Mouse (Mus musculus) lung, postnatal 0 days (tissue): ENCODE measurements around the gene Slc22a18. TPM values are rescaled to one million over a fixed set of nuclear protein-coding genes. Genes with fewer than 3 reads are reported as not detected.
A peak's percentile ranks its signal among the peaks of the same experiment; 100 is the strongest.

Experiments used
- ATAC-seq: fragments of 200-750 bp; cut with Nextera tagmentation; 2 replicates; pipeline ENCODE4 v1.8.0; 2017; ENCODE audit warnings: moderate library complexity
- DNase-seq: peaks from one replicate; pipeline ENCODE4 v3.0.0-alpha.2; 2016; ENCODE audit warnings: low spot score
- H3K27ac ChIP-seq: fragments of 300-500 bp; sonication (generic); 2 replicates; pipeline ENCODE4 v1.5.1; 2014; ENCODE audit warnings: antibody characterized with exemption, mild to moderate bottlenecking, low read length, mixed read lengths
- H3K27me3 ChIP-seq: fragments of 300-500 bp; sonication (generic); replicated peaks from 2 replicates; pipeline ENCODE4 v1.6.1; 2014; ENCODE audit warnings: low read length, mixed read lengths; ENCODE audit not compliant: insufficient read depth
- H3K36me3 ChIP-seq: fragments of 300-500 bp; sonication (generic); 2 replicates; pipeline ENCODE4 v1.6.1; 2014; ENCODE audit warnings: low read length, mixed read lengths; ENCODE audit not compliant: insufficient read depth
- H3K4me1 ChIP-seq: fragments of 300-500 bp; sonication (generic); 2 replicates; pipeline ENCODE4 v1.6.1; 2014; ENCODE audit warnings: antibody characterized with exemption, low read depth, low read length, mixed read lengths; ENCODE audit not compliant: insufficient read depth
- H3K4me2 ChIP-seq: fragments of 300-500 bp; sonication (generic); replicated peaks from 2 replicates; pipeline ENCODE4 v1.6.1; 2014; ENCODE audit warnings: low read depth, mild to moderate bottlenecking, low read length, moderate library complexity, mixed read lengths
- H3K4me3 ChIP-seq: fragments of 300-500 bp; sonication (generic); 2 replicates; pipeline ENCODE4 v1.5.1; 2014; ENCODE audit warnings: low read depth, low read length
- H3K9ac ChIP-seq: fragments of 300-500 bp; sonication (generic); replicated peaks from 2 replicates; pipeline ENCODE4 v1.6.1; 2014; ENCODE audit warnings: low read depth, mild to moderate bottlenecking
- H3K9me3 ChIP-seq: fragments of 300-500 bp; sonication (generic); 2 replicates; pipeline ENCODE4 v1.6.1; 2016; ENCODE audit warnings: low read length, mixed read lengths
- CTCF ChIP-seq: IDR thresholded peaks from 2 replicates; pipeline ENCODE4 v1.5.1; 2016; ENCODE audit warnings: antibody characterized with exemption, mild to moderate bottlenecking
- EP300 ChIP-seq: IDR thresholded peaks from 2 replicates; pipeline ENCODE4 v1.6.1; 2016; ENCODE audit warnings: antibody characterized with exemption, mild to moderate bottlenecking, control low read depth
- WGBS: fragments of 180-500 bp; shearing (Covaris S2); extraction: QIAGEN DNeasy Blood & Tissue Kit; methylation state at CpG from one replicate; pipeline ENCODE4 v1.1.7; 2014; 5-methylcytosine and 5-hydroxymethylcytosine counted together
- polyA plus RNA-seq: library from polyadenylated mRNA; unstranded; fragments of >200 nt; fragmentation: Nextera tagmentation; extraction: Ambion mirVana; gene quantifications from 2 replicates; pipeline ENCODE4 v1.2.1, GENCODE M21; 2015

The Slc22a18 gene
- polyA plus RNA-seq, 1 experiment from 2014 or later, result 4.4 TPM

DNA sequence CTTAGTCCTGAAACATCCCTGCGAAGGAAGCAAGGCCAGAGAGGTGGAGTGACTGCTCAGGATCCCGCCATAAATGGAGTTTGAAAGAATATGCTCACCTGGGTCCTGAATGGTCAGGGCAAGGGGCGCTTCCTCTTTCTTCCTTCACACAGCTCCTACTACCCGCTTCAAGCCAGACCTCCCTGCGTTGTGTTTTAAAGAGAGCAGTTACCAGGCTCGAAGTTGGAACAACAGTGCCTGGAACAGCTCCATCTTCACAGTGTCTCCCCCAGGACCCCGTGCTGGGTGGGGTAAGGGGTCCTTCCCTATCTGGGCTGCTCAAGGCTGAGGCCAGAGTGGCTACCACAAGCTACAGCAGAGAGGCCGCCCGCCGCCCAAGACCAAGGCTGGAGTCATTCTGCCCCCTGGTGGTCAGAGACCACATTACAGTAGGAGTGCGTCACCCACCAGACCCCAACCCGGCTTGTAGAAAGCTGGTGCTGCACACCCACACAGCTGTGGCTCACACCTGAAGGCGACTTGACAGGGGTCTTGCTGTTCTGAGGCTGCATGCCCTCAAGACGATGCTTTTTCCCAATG is 7.3 kb upstream of the Slc22a18 start:
- DNase-seq, result peak; percentile 73
- WGBS, result 34% methylated on average over 14 of the region's 14 CpGs

GRCm38 (mm10) chr7:143467714-143468113 is 5.8 kb upstream of the Slc22a18 start:
- H3K36me3 ChIP-seq, result no peaks in the 10 kb centered on the region
- no peaks in the 10 kb centered on the region for H3K27me3 ChIP-seq
- peaks cover 3% of the 10 kb centered on the region; the same call in 1 of the 2 replicates for H3K4me1 ChIP-seq
- no peak for ATAC-seq
- WGBS, result 20% methylated on average over 6 of the region's 6 CpGs
- H3K9me3 ChIP-seq, result no peaks in the 10 kb centered on the region
- no peak for TF ChIP-seq EP300
- TF ChIP-seq CTCF, result no peak
- no peak overlapping the region for H3K9ac ChIP-seq
- no peak overlapping the region for H3K27ac ChIP-seq
- DNase-seq, result no peak
- no peak overlapping the region for H3K4me3 ChIP-seq
- H3K4me2 ChIP-seq, result no peak overlapping the region

More for the DNA sequence above, 7.3 kb upstream of the Slc22a18 start:
- H3K36me3 ChIP-seq, result no peaks in the 10 kb centered on the region
- H3K9ac ChIP-seq, result no peak overlapping the region
- no peak overlapping the region for H3K4me2 ChIP-seq
- H3K9me3 ChIP-seq, result no peaks in the 10 kb centered on the region
- H3K4me3 ChIP-seq, result no peak overlapping the region
- no peak for TF ChIP-seq EP300
- peak; percentile 97 for TF ChIP-seq CTCF
- no peak overlapping the region for H3K27ac ChIP-seq
- H3K27me3 ChIP-seq, result no peaks in the 10 kb centered on the region
- peak; percentile 50 for ATAC-seq
- H3K4me1 ChIP-seq, result peaks cover 3% of the 10 kb centered on the region; the same call in 1 of the 2 replicates

GRCm38 (mm10) chr7:143469946-143470345 is 3.6 kb upstream of the Slc22a18 start:
- Histone ChIP-seq H3K4me3 (no peak overlapping the region), H3K4me1 (peaks cover 6% of the 10 kb centered on the region; the same call in 1 of the 2 replicates), H3K36me3 (no peaks in the 10 kb centered on the region), H3K27ac (no peak overlapping the region), H3K27me3 (no peaks in the 10 kb centered on the region), H3K9ac (no peak overlapping the region), H3K9me3 (no peaks in the 10 kb centered on the region), H3K4me2 (no peak overlapping the region)
- ATAC-seq, result peak; percentile 52
- no peak for TF ChIP-seq EP300
- peak; percentile 93 for TF ChIP-seq CTCF
- WGBS, result 14% methylated on average over 8 of the region's 8 CpGs
- peak; percentile 83 for DNase-seq

DNA sequence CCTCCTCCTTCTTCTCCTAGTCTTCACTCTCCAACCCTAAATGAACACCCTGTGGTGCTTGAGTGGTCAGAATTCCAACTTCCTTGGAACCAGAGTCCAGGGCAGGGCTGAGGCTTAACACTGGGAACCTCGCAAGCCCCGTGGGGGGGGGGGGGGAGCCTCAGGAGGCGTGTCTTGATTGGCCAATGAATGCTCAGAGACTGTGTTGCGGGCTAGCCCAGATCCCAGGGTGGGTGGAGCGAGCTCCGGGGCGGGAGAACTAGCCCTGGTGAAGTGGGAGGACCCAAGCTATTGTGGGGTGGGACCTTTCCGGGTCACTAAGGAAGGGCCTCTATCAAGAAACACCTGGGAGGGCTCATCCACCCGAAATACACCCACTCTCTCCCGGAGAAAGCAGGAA is 1.3 kb downstream of the Slc22a18 start:
- no peak overlapping the region for H3K27ac ChIP-seq
- peak; percentile 24 for DNase-seq

DNA sequence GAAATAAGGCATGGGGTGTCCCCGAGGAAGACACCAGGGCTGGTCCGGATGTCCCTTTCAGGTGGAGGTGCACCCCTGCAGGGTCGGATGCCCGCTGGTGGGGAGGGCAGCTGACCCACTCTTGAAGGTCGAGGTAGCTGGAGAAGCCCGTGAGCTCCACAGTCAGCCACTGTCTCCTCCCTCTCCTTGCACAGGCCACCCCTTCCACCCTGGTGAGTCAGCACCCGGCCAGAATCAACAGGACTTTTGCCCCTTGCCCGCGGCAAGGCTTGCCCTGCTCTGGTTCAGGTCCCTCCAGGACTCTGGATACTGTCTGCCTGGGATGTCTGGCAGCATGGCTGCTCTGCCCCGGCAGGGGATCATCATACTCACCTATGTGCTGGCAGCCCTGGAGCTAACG is 2.3 kb downstream of the Slc22a18 start:
- Histone ChIP-seq H3K27ac (no peak overlapping the region), H3K9ac (no peak overlapping the region), H3K4me2 (no peak overlapping the region), H3K4me1 (0 out of 2 replicates have a peak, but pooled peaks cover 3% of the 10 kb centered on the region), H3K27me3 (no peaks in the 10 kb centered on the region), H3K36me3 (no peaks in the 10 kb centered on the region), H3K4me3 (no peak overlapping the region), H3K9me3 (no peaks in the 10 kb centered on the region)
- TF ChIP-seq EP300, result no peak
- no peak for TF ChIP-seq CTCF
- ATAC-seq (no peak), DNase-seq (no peak)
- WGBS, result 58% methylated on average over 11 of the region's 11 CpGs

More for the DNA sequence above, 1.3 kb downstream of the Slc22a18 start:
- 33% methylated on average over 10 of the region's 10 CpGs for WGBS
- H3K4me2 ChIP-seq, result no peak overlapping the region
- H3K4me3 ChIP-seq, result no peak overlapping the region
- no peaks in the 10 kb centered on the region for H3K36me3 ChIP-seq
- 0 out of 2 replicates have a peak, but pooled peaks cover 3% of the 10 kb centered on the region for H3K4me1 ChIP-seq
- no peak for TF ChIP-seq CTCF
- no peak for TF ChIP-seq EP300
- no peaks in the 10 kb centered on the region for H3K9me3 ChIP-seq
- H3K27me3 ChIP-seq, result no peaks in the 10 kb centered on the region
- H3K9ac ChIP-seq, result no peak overlapping the region
- peak; percentile 65 for ATAC-seq

GRCm38 (mm10) chr7:143476702-143477335 is 3.3 kb downstream of the Slc22a18 start:
- H3K4me1 ChIP-seq, result 0 out of 2 replicates have a peak, but pooled peaks cover 3% of the 10 kb centered on the region
- TF ChIP-seq EP300, result no peak
- TF ChIP-seq CTCF, result peak; percentile 15
- H3K27me3 ChIP-seq, result no peaks in the 10 kb centered on the region
- H3K9me3 ChIP-seq, result no peaks in the 10 kb centered on the region
- no peak overlapping the region for H3K4me2 ChIP-seq
- 84% methylated on average over 3 of the region's 3 CpGs for WGBS
- no peak overlapping the region for H3K9ac ChIP-seq
- no peak overlapping the region for H3K4me3 ChIP-seq
- ATAC-seq (no peak), DNase-seq (no peak)
- no peaks in the 10 kb centered on the region for H3K36me3 ChIP-seq
- H3K27ac ChIP-seq, result no peak overlapping the region
